Comparison of ENCODE assay signal across 28 mouse cellular contexts in genomic region chr2:27022612-27023011, GRCm38 (mm10). TPM values are rescaled to one million over a fixed set of nuclear protein-coding genes. Genes with fewer than 3 reads are reported as not detected.
DNase-seq lines count a peak whose midpoint lies in the region; ATAC-seq and TF ChIP-seq lines count a peak whose summit lies in the region.
"Had no signal": no experiment of that assay in that cellular context is flagged by ENCODE, and none has a peak within 500 bp of the region (broad histone marks: within the 10 kb centered on the region; RNA-seq: fewer than 3 reads in every experiment).

No protein-coding gene starts in this region.

- H3K27ac ChIP-seq in layer of hippocampus, adult 2 months, result peak overlapping the region; percentile 43; the same call in 1 of the 2 replicates
- no peak overlapping the region for H3K27ac ChIP-seq in MEL (ENCODE audit: control insufficient read depth, low read depth, low read length)
- no peak overlapping the region for H3K27ac ChIP-seq in cortical plate, adult 2 months (ENCODE audit: insufficient read depth, low read length)
- no peak overlapping the region for H3K27ac ChIP-seq in heart, embryonic 11.5 days (ENCODE audit: low read depth, low read length)
- H3K27ac ChIP-seq: embryonic facial prominence, embryonic 13.5 days; gastrocnemius, adult 2 months; heart, embryonic 13.5 days; hindbrain, postnatal 0 days had no signal

- 0 out of 4 replicates have a peak, but pooled peaks of 1 of the 2 experiments have one; percentile 13 for TF ChIP-seq POLR2A in MEL (IDR thresholded peaks at IDR 0.05; ENCODE audit: control insufficient read depth in 1 of 2, insufficient read depth in 1 of 2, low read depth in 1 of 2, low read length in 2 of 2, poor library complexity in 1 of 2)
- peak; percentile 3; the same call in 1 of the 2 replicates for TF ChIP-seq POLR2A in cortical plate, adult 2 months (IDR thresholded peaks at IDR 0.05; ENCODE audit: extremely low read depth, insufficient read depth, low read length)
- TF ChIP-seq POLR2A in myocyte (IDR thresholded peaks at IDR 0.05; ENCODE audit: insufficient read length, low read depth), result peak; percentile 46

- H3K4me3 ChIP-seq in layer of hippocampus, adult 2 months, result no peak overlapping the region
- H3K4me3 ChIP-seq in MEL (ENCODE audit: control insufficient read depth in 1 of 2, insufficient read depth in 1 of 2, low read depth in 2 of 2, low read length in 2 of 2) (no peak overlapping the region), myocyte (no peak overlapping the region)
- no peak overlapping the region for H3K4me3 ChIP-seq in cortical plate, adult 2 months (ENCODE audit: insufficient read depth, low read length)
- H3K4me3 ChIP-seq in heart, embryonic 11.5 days (ENCODE audit: low read depth, low read length), result no peak overlapping the region
- H3K4me3 ChIP-seq: embryonic facial prominence, embryonic 13.5 days; erythroblast, embryonic 14.5 days; gastrocnemius, adult 2 months; heart, embryonic 13.5 days; hindbrain, embryonic 13.5 days had no signal

- no peaks in the 10 kb centered on the region for H3K27me3 ChIP-seq in MEL (ENCODE audit: control insufficient read depth in 1 of 2, insufficient read depth in 2 of 2, low read length in 2 of 2)
- peaks cover 5% of the 10 kb centered on the region for H3K27me3 ChIP-seq in myocyte (ENCODE audit: control insufficient read depth, insufficient read depth, insufficient read length)
- peaks cover 16% of the 10 kb centered on the region for H3K27me3 ChIP-seq in heart, embryonic 11.5 days (ENCODE audit: control insufficient read depth, insufficient read depth, low read length)
- H3K27me3 ChIP-seq: hindbrain, embryonic 13.5 days had no signal

- H3ac ChIP-seq in myocyte (ENCODE audit: control insufficient read depth, insufficient read length), result no peak overlapping the region

- TF ChIP-seq CTCF in layer of hippocampus, adult 2 months (conservative IDR thresholded peaks at IDR 0.05), result no peak
- no peak for TF ChIP-seq CTCF in MEL (IDR thresholded peaks at IDR 0.05 in 2 of 3, conservative IDR thresholded peaks at IDR 0.05 in 1 of 3; ENCODE audit: control insufficient read depth in 1 of 3, insufficient read depth in 1 of 3, low read depth in 2 of 3, low read length in 3 of 3, poor library complexity in 1 of 3, severe bottlenecking in 1 of 3)
- TF ChIP-seq CTCF in cortical plate, adult 2 months (IDR thresholded peaks at IDR 0.05; ENCODE audit: extremely low read depth, insufficient read depth, low read length), result no peak

- DNase-seq in layer of hippocampus, adult 2 months (ENCODE audit: low spot score in 2 of 2), result no peak
- no peak for DNase-seq in layer of hippocampus, postnatal 14 days (ENCODE audit: low spot score in 2 of 2)
- DNase-seq in MEL (ENCODE audit: low read depth, low spot score), result no peak
- DNase-seq: adrenal gland, adult 8-10 months; adrenal gland, postnatal 25 days; cerebellum, adult 11-12 months; cerebellum, adult 8-10 months; cerebellum, postnatal 14 days; forebrain, postnatal 0 days; gastrocnemius, adult 2 months; gastrocnemius, postnatal 14 days; heart, adult 18-20 months had no signal

- ATAC-seq in heart, embryonic 11.5 days (replicated peaks; ENCODE audit: insufficient number of reproducible peaks, low FRiP score, low TSS enrichment), result no peak
- ATAC-seq: activated CD4-positive, CD25-positive, alpha-beta regulatory T cell, adult 4 months; CD4-positive, CD25-positive, alpha-beta regulatory T cell, adult 4 months; forebrain, embryonic 14.5 days; forebrain, postnatal 0 days; hindbrain, postnatal 0 days; inflammation-experienced regulatory T-cells, adult 6 months; intestine, embryonic 16.5 days had no signal

- H3K4me1 ChIP-seq in MEL (ENCODE audit: control insufficient read depth in 1 of 2, insufficient read depth in 2 of 2, low read length in 2 of 2), result peaks cover 0 to 13% of the 10 kb centered on the region in 2 experiments; a peak in 2 of 4 replicates
- no peaks in the 10 kb centered on the region for H3K4me1 ChIP-seq in cortical plate, adult 2 months (ENCODE audit: control insufficient read depth, insufficient read depth, low read length)
- no peaks in the 10 kb centered on the region for H3K4me1 ChIP-seq in heart, embryonic 11.5 days (ENCODE audit: control insufficient read depth, insufficient read depth, low read length)

- TF ChIP-seq RAD21 in MEL (IDR thresholded peaks at IDR 0.05; ENCODE audit: low read depth, low read length), result no peak

- 79% methylated on average over 6 of the region's 6 CpGs for WGBS in heart, embryonic 11.5 days (ENCODE audit: insufficient replicate concordance)

- H3K36me3 ChIP-seq in MEL (ENCODE audit: control insufficient read depth in 1 of 2, insufficient read depth in 2 of 2, low read length in 2 of 2) (peaks cover 3 to 4% of the 10 kb centered on the region in 2 experiments; a peak in 2 of 4 replicates), myocyte (ENCODE audit: control insufficient read depth, insufficient read depth) (no peaks in the 10 kb centered on the region)
- 0 out of 2 replicates have a peak, but pooled peaks cover 4% of the 10 kb centered on the region for H3K36me3 ChIP-seq in heart, embryonic 11.5 days (ENCODE audit: control insufficient read depth, insufficient read depth, low read length)

- no peak for TF ChIP-seq EP300 in MEL (IDR thresholded peaks at IDR 0.05; ENCODE audit: low read depth in 1 of 2, low read length in 2 of 2)

- H3K79me2 ChIP-seq in MEL (ENCODE audit: control insufficient read depth, insufficient read depth, low read length, poor library complexity), result no peaks in the 10 kb centered on the region
- H3K79me2 ChIP-seq in myocyte (ENCODE audit: control insufficient read depth, insufficient read depth), result no peaks in the 10 kb centered on the region

- no peak overlapping the region for H3K4me2 ChIP-seq in myocyte (ENCODE audit: low read depth)
- no peak overlapping the region for H3K4me2 ChIP-seq in heart, embryonic 11.5 days
- H3K4me2 ChIP-seq: embryonic facial prominence, embryonic 13.5 days; heart, embryonic 13.5 days; hindbrain, embryonic 13.5 days had no signal

- H3K9me3 ChIP-seq in MEL (replicated peaks; ENCODE audit: insufficient read depth, low read length), result no peaks in the 10 kb centered on the region
- H3K9me3 ChIP-seq in heart, embryonic 11.5 days (replicated peaks; ENCODE audit: control insufficient read depth, low read length), result no peaks in the 10 kb centered on the region
- H3K9me3 ChIP-seq: embryonic facial prominence, embryonic 13.5 days; heart, embryonic 13.5 days; hindbrain, embryonic 13.5 days had no signal

- no peak overlapping the region for H3K9ac ChIP-seq in MEL (ENCODE audit: control insufficient read depth, low read depth, low read length, poor library complexity, severe bottlenecking)
- H3K9ac ChIP-seq in heart, embryonic 11.5 days (ENCODE audit: low read depth, low read length), result no peak overlapping the region
- H3K9ac ChIP-seq: embryonic facial prominence, embryonic 13.5 days; forebrain, postnatal 0 days; heart, embryonic 13.5 days; hindbrain, embryonic 13.5 days had no signal

TF ChIP-seq in myocyte, 11 proteins besides CTCF, POLR2A, EP300 and RAD21 (continues in another document):
- TF ChIP-seq REST (IDR thresholded peaks at IDR 0.05; ENCODE audit: insufficient read depth, insufficient read length), result no peak

RNA-seq across cellular contexts. Expression of gene Slc2a6, which starts 5.2 kb away (rescaled TPM):
- 10 to 100 TPM; 38.4 to 42.3 TPM for total RNA-seq in layer of hippocampus, adult 2 months (2021)
- total RNA-seq in layer of hippocampus, postnatal 14 days (2021), result 10 to 100 TPM; 46.3 to 46.7 TPM
- 2.3 and 2.6 TPM in 2 replicates for total RNA-seq in MEL (2012; rRNA removed)
- polyA plus RNA-seq in MEL (2012; ENCODE audit: insufficient read depth in 1 of 2, insufficient read length in 2 of 2, low read depth in 1 of 2, low replicate concordance in 2 of 2, missing spikeins in 1 of 2), result 1 to 10 TPM in 1 of 2 experiments, not detected in 1; 3.2 TPM
- polyA plus RNA-seq in cortical plate, adult 2 months (2012; rRNA removed), result 43.2 and 46.6 TPM in 2 replicates
- polyA plus RNA-seq in myocyte (2012; fragmentation: generic; extraction: Trizol), result 102 TPM
- 0.30 TPM in 1 of 2 replicates, not detected in the other for polyA plus RNA-seq in heart, embryonic 11.5 days (2014; fragmentation: Nextera tagmentation; extraction: Ambion mirVana)
- total RNA-seq: gastrocnemius, adult 2 months had no signal
- polyA plus RNA-seq: heart, embryonic 13.5 days had no signal

RNA-seq across cellular contexts. Expression of gene Cacfd1, which starts 12.9 kb away (rescaled TPM):
- 10 to 100 TPM; 45.0 to 47.0 TPM for total RNA-seq in layer of hippocampus, adult 2 months (2021)
- 10 to 100 TPM; 50.6 to 52.1 TPM for total RNA-seq in layer of hippocampus, postnatal 14 days (2021)
- 15.2 and 19.1 TPM in 2 replicates for total RNA-seq in MEL (2012; rRNA removed)
- 10 to 100 TPM in 1 of 2 experiments, not detected in 1; 60.7 TPM for polyA plus RNA-seq in MEL (2012; ENCODE audit: insufficient read depth in 1 of 2, insufficient read length in 2 of 2, low read depth in 1 of 2, low replicate concordance in 2 of 2, missing spikeins in 1 of 2)
- polyA plus RNA-seq in cortical plate, adult 2 months (2012; rRNA removed), result 63.7 and 64.1 TPM in 2 replicates
- 22.8 TPM for polyA plus RNA-seq in myocyte (2012; fragmentation: generic; extraction: Trizol)
- polyA plus RNA-seq in heart, embryonic 11.5 days (2014; fragmentation: Nextera tagmentation; extraction: Ambion mirVana), result 37.4 and 46.4 TPM in 2 replicates

RNA-seq across cellular contexts. Expression of gene Mymk, which starts 49.4 kb away (rescaled TPM):
- under 1 TPM; 0.51 to 0.71 TPM for total RNA-seq in layer of hippocampus, adult 2 months (2021)
- 1 to 10 TPM; 1.1 to 1.4 TPM for total RNA-seq in layer of hippocampus, postnatal 14 days (2021)
- not detected in 2 replicates for total RNA-seq in MEL (2012; rRNA removed)
- not detected for polyA plus RNA-seq in MEL (2012; ENCODE audit: insufficient read depth in 1 of 2, insufficient read length in 2 of 2, low read depth in 1 of 2, low replicate concordance in 2 of 2, missing spikeins in 1 of 2)
- polyA plus RNA-seq in cortical plate, adult 2 months (2012; rRNA removed), result 0.51 and 0.69 TPM in 2 replicates
- polyA plus RNA-seq in myocyte (2012; fragmentation: generic; extraction: Trizol), result 1,410 TPM
- 0.15 and 0.23 TPM in 2 replicates for polyA plus RNA-seq in heart, embryonic 11.5 days (2014; fragmentation: Nextera tagmentation; extraction: Ambion mirVana)
- total RNA-seq: adrenal gland, postnatal 25 days; forebrain, postnatal 0 days; heart, adult 18-20 months; heart, postnatal 25 days; hematopoietic stem cell, adult 5-6 weeks; hindbrain, postnatal 0 days had no signal
- polyA plus RNA-seq: activated CD4-positive, CD25-positive, alpha-beta regulatory T cell, adult 4 months; CD4-positive, CD25-positive, alpha-beta regulatory T cell, adult 4 months; erythroblast, embryonic 14.5 days; forebrain, embryonic 14.5 days; inflammation-experienced regulatory T-cells, adult 6 months had no signal

RNA-seq across cellular contexts. Expression of gene Adamts13, which starts 49.4 kb away (rescaled TPM):
- 1 to 10 TPM in 1 of 2 experiments, under 1 TPM in 1; 0.90 to 1.1 TPM for total RNA-seq in layer of hippocampus, adult 2 months (2021)
- total RNA-seq in layer of hippocampus, postnatal 14 days (2021), result 1 to 10 TPM; 1.4 to 1.7 TPM
- 75.1 and 130 TPM in 2 replicates for total RNA-seq in MEL (2012; rRNA removed)
- polyA plus RNA-seq in MEL (2012; ENCODE audit: insufficient read depth in 1 of 2, insufficient read length in 2 of 2, low read depth in 1 of 2, low replicate concordance in 2 of 2, missing spikeins in 1 of 2), result 10 to 100 TPM in 1 of 2 experiments, not detected in 1; 19.7 TPM
- polyA plus RNA-seq in cortical plate, adult 2 months (2012; rRNA removed), result 6.9 and 7.0 TPM in 2 replicates
- not detected for polyA plus RNA-seq in myocyte (2012; fragmentation: generic; extraction: Trizol)
- polyA plus RNA-seq in heart, embryonic 11.5 days (2014; fragmentation: Nextera tagmentation; extraction: Ambion mirVana), result 0.07 TPM in 1 of 2 replicates, not detected in the other
- total RNA-seq: adrenal gland, adult 8-10 months; adrenal gland, postnatal 25 days; forebrain, postnatal 0 days; gastrocnemius, adult 2 months; gastrocnemius, postnatal 14 days; heart, adult 18-20 months; heart, postnatal 25 days; hematopoietic stem cell, adult 5-6 weeks; hindbrain, postnatal 0 days had no signal
- polyA plus RNA-seq: activated CD4-positive, CD25-positive, alpha-beta regulatory T cell, adult 4 months; CD4-positive, CD25-positive, alpha-beta regulatory T cell, adult 4 months; embryonic facial prominence, embryonic 13.5 days; erythroblast, embryonic 14.5 days; heart, embryonic 16.5 days; hindbrain, postnatal 0 days; inflammation-experienced regulatory T-cells, adult 6 months had no signal

RNA-seq across cellular contexts. Expression of gene Adamtsl2, which starts 56.6 kb away (rescaled TPM):
- total RNA-seq in layer of hippocampus, adult 2 months (2021), result 10 to 100 TPM; 12.8 to 18.1 TPM
- total RNA-seq in layer of hippocampus, postnatal 14 days (2021), result 10 to 100 TPM; 12.7 to 14.7 TPM
- not detected in 2 replicates for total RNA-seq in MEL (2012; rRNA removed)
- not detected for polyA plus RNA-seq in MEL (2012; ENCODE audit: insufficient read depth in 1 of 2, insufficient read length in 2 of 2, low read depth in 1 of 2, low replicate concordance in 2 of 2, missing spikeins in 1 of 2)
- polyA plus RNA-seq in cortical plate, adult 2 months (2012; rRNA removed), result 32.0 and 36.7 TPM in 2 replicates
- 17.6 TPM for polyA plus RNA-seq in myocyte (2012; fragmentation: generic; extraction: Trizol)
- 9.0 and 14.2 TPM in 2 replicates for polyA plus RNA-seq in heart, embryonic 11.5 days (2014; fragmentation: Nextera tagmentation; extraction: Ambion mirVana)
- total RNA-seq: hematopoietic stem cell, adult 5-6 weeks had no signal
- polyA plus RNA-seq: activated CD4-positive, CD25-positive, alpha-beta regulatory T cell, adult 4 months; erythroblast, embryonic 14.5 days; inflammation-experienced regulatory T-cells, adult 6 months had no signal

Comparison
In these comparisons a context has a peak if more than half of its experiments do, and no peak if none do; other contexts are left out.
1. RNA of gene Slc2a6, which starts 5.2 kb away (polyA plus RNA-seq): 102 TPM in myocyte (single experiment) and 43.2 to 46.6 TPM in cortical plate, adult 2 months; 3.2 TPM in MEL and 0.30 TPM in heart, embryonic 11.5 days; every median in the first group is over 10 times any median in the second.
2. RNA of gene Mymk, which starts 49.4 kb away (polyA plus RNA-seq): 1,410 TPM in myocyte (single experiment); 0.51 to 0.69 TPM in cortical plate, adult 2 months, 0.15 to 0.23 TPM in heart, embryonic 11.5 days and not detected in MEL; every median in the first group is over 100 times any median in the second.